Mouse (Mus musculus) ES-Bruce4 (cell line): ENCODE data around the gene Inpp4b.

ENCODE experiments used
- CTCF ChIP-seq: IDR thresholded peaks from one replicate; pipeline ENCODE4 v1.8.1; 2011; ENCODE audit warnings: low read depth, low read length
- POLR2A ChIP-seq: IDR thresholded peaks from one replicate; pipeline ENCODE4 v1.8.1; 2011; ENCODE audit warnings: low read length; ENCODE audit not compliant: insufficient read depth

DNA sequence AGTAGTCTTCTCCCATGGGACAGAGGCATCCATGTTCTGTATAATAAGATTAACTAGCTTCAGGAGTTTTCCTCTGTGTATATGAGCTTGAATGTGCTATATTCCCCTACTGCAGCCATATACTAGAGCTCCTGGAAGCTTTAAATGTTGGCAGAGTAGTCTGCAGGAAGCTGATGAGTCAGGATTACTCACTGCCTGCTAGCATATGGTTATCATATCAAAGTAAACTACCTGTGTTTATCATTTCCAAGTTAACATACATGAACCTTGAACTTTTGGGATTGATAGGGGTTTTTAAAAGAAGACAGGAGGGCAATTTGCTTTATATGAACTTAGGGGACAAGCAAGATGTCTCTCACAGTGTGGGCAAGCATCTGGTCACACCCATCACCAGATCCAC is 498.2 kb downstream of the Inpp4b start:
- TF ChIP-seq CTCF (no peak), POLR2A (no peak)
